Mouse (Mus musculus) C2C12 (cell line): ENCODE results near the gene Prkg1.

Experiments
- CEBPB ChIP-seq: IDR thresholded peaks from one replicate; pipeline ENCODE4 v1.6.1; 2011; ENCODE audit warnings: low read depth, mild to moderate bottlenecking, control low read depth, moderate library complexity
- CTCF ChIP-seq: IDR thresholded peaks from one replicate; pipeline ENCODE4 v1.5.1; 2011; ENCODE audit not compliant: control insufficient read depth, insufficient read depth, insufficient read length
- MAX ChIP-seq: IDR thresholded peaks from one replicate; pipeline ENCODE4 v1.6.1; 2011; ENCODE audit warnings: mild to moderate bottlenecking, control low read depth
- MYOD1 ChIP-seq: IDR thresholded peaks from one replicate; pipeline ENCODE4 v1.6.1; 2011; ENCODE audit warnings: low read depth; ENCODE audit not compliant: control insufficient read depth, insufficient read length
- MYOG ChIP-seq: IDR thresholded peaks from one replicate; pipeline ENCODE4 v1.6.1; 2011; ENCODE audit not compliant: control insufficient read depth, insufficient read length; ENCODE audit errors: extremely low read depth
- USF1 ChIP-seq: IDR thresholded peaks from one replicate; pipeline ENCODE4 v1.6.1; 2011; ENCODE audit warnings: low read depth, mild to moderate bottlenecking, control low read depth, moderate library complexity

- TF ChIP-seq CTCF (no peak), MYOD1 (no peak), CEBPB (no peak), MYOG (no peak), USF1 (no peak), MAX (no peak)
Measured at GRCm38 (mm10) chr19:31514490-31514889, 250.3 kb downstream of the Prkg1 start.
